Mouse (Mus musculus) brain, adult 10 weeks (tissue): ENCODE results near the gene Cep95. TPM values are rescaled to one million over a fixed set of nuclear protein-coding genes. Genes with fewer than 3 reads are reported as not detected.

ENCODE experiments used
- polyA plus RNA-seq: library from polyadenylated mRNA; stranded (reverse); fragments of 350-450 nt; fragmentation: Illumina TruSeq; extraction: RNeasy Lipid Tissue Mini Kit (QIAGEN cat#74804); gene quantifications from one replicate; pipeline ENCODE4 v1.2.3, GENCODE M21; 2015; ENCODE audit warnings: low read depth, low replicate concordance

The Cep95 gene
- polyA plus RNA-seq = 10.9 TPM

DNA sequence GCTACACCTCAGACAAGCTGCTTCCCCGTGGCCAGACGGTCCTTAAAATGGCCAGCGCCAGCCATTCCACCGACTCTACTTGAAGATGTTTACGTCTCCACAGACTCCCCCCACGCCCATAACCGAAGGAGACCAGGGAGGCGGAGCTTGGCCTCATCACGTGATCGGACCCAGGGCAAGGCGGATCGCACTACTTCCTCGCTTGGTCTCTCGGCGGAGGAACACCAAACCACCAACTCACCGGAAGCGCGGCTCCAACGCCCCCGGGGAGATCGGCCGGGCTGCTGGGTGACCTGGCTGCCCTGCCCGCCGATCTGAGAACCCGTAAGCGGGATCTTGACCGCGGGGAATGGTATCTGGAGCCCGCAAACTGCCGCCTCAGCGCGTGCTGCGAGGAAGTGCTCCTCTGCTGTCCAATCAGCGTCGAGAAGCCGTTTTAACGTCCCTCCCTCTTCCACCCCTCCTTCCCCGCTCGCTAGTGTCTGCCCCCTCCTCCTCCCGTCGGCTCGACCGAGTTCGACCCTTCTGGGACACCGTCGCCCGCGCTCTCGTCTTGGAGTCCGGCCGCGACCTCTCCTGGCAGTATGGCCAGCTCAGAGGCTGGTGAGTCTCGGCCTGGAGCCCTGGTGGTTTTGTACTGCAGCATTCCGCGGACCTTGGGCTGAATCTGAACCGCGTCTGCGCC is at the start of gene Cep95, which contains the start of gene Ddx5:
Cep95 (plus strand) TSS at position 478 of the 685 bp plus-strand sequence.
Ddx5 (minus strand) TSS at position 411 of the 685 bp plus-strand sequence.

DNA sequence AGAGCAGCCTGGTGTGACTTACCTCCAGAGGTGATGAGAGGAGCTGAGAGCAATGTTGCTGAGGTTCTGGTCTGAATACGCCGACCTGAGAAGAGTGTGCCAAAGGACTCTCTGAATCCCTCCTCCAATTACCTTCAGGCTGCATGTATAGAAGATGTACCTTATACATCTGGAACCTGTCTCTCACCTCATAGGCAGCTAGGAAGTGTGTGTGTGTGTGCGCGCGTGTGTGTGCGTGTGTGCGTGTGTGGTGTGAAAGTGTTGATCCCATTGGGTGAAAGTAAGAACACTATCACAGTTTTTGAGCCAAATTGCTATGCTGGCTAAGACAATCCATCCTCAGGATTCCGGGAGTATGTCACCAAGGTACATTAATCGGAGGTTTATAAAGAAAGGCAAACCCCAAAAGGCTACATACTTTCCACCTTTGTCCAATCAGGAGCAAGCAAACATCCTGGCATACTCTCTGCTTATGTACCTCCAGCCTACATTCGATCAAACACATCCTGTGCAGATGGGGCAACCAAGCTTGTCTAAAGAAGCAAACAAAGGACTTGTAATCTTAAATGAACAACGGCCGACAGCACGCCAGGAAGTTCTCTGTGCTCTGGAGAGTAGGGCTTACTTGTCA is 38.8 kb upstream of the Cep95 start, which contains the start of gene Pecam1:
Pecam1 (minus strand) TSS at position 508 of the 631 bp plus-strand sequence.

GRCm38 (mm10) chr11:106751039-106752018 is 37.7 kb upstream of the Cep95 start, which contains the start of gene Milr1:
Milr1 (plus strand) TSS chr11:106751226.

DNA sequence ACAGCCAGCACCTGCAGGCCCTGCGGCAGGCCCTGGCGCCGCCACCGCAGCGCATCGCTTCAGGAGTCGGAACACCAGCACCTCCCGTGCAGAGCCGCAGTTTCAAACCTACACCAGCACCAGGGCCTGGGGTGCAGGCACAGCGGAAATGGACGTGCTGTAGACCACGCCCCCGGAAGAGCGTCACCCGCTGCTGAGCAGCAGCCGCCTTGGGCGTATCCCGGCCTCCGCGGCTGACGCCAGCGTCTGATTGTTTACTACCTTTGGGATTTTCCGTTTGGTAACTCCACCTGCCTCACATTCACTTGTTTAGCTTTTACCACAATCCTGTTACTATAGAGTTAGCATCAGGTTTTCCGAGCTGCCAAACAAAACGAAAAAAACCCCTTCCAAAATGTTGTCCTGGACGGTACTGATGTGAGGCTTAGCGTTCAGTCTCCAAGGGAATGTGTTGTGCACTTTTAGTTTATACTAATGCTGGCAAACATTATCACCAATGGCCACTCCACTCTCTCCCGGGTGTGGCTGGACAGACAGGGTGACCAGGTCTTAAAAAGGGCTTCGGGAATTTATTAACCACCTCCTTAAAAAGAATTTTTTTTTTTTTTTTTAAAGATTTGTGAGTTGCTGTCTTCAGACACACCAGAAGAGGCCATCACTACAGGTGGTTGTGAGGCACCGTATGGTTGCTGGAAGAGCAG is 9.5 kb upstream of the Cep95 start, which contains the start of gene Polg2:
Polg2 (minus strand) TSS at position 150 of the 701 bp plus-strand sequence.

Other genes starting within 250 kb of the Cep95 start
- gene Tex2, start 175.8 kb upstream of the Cep95 start, polyA plus RNA-seq = 75.3 TPM
- gene Pecam1, start 38.6 kb upstream of the Cep95 start, polyA plus RNA-seq = 18.3 TPM
- gene Milr1, start 38.0 kb upstream of the Cep95 start, polyA plus RNA-seq = 0.83 TPM
- 3.6 TPM for gene Polg2, start 9.7 kb upstream of the Cep95 start, polyA plus RNA-seq
- gene Ddx5, start 67 bp upstream of the Cep95 start, polyA plus RNA-seq = 599 TPM
- gene Smurf2, start 131.5 kb downstream of the Cep95 start, polyA plus RNA-seq = 20.5 TPM
- 33.5 TPM for gene Kpna2, start 210.3 kb downstream of the Cep95 start, polyA plus RNA-seq
- 4.3 TPM for gene 1810010H24Rik, start 236.4 kb downstream of the Cep95 start, polyA plus RNA-seq